Mouse (Mus musculus) ES-E14 (cell line): ENCODE results near the gene Rorb. TPM values are rescaled to one million over a fixed set of nuclear protein-coding genes. Genes with fewer than 3 reads are reported as not detected.

Experiments
- DNase-seq: peaks from one replicate; pipeline ENCODE4 v3.0.0-alpha.2; 2013; ENCODE audit warnings: low read depth, low spot score
- H3K27ac ChIP-seq: 2 replicates; pipeline ENCODE4 v1.5.1; 2012; ENCODE audit warnings: low read depth, mild to moderate bottlenecking, low read length, moderate library complexity, mixed read lengths; ENCODE audit not compliant: poor library complexity, insufficient read depth, severe bottlenecking
- H3K36me3 ChIP-seq: 2 replicates; pipeline ENCODE4 v1.6.1; 2012; ENCODE audit warnings: mild to moderate bottlenecking, low read length, moderate library complexity, mixed read lengths; ENCODE audit not compliant: control insufficient read depth, poor library complexity, insufficient read depth, severe bottlenecking
- H3K4me1 ChIP-seq, 2 experiments: fragments of 150-350 bp in 1 of 2; sonication (generic) in 1 of 2; 2 replicates each; pipeline ENCODE4 v1.6.1; 2012; ENCODE audit warnings: low read length in 2 of 2, mild to moderate bottlenecking in 1 of 2, mixed read lengths in 1 of 2; ENCODE audit not compliant: control insufficient read depth in 2 of 2, insufficient read depth in 2 of 2, poor library complexity in 1 of 2
- H3K4me3 ChIP-seq, 2 experiments: fragments of 150-350 bp in 1 of 2; sonication (generic) in 1 of 2; 2 replicates each; pipeline ENCODE4 v1.5.1; 2012; ENCODE audit warnings: low read length in 2 of 2, low read depth in 1 of 2, mild to moderate bottlenecking in 1 of 2, mixed read lengths in 1 of 2; ENCODE audit not compliant: insufficient read depth in 1 of 2, poor library complexity in 1 of 2, severe bottlenecking in 1 of 2
- H3K9ac ChIP-seq: 2 replicates; pipeline ENCODE4 v1.6.1; 2012; ENCODE audit warnings: low read depth, mild to moderate bottlenecking, low read length, mixed read lengths; ENCODE audit not compliant: poor library complexity, insufficient read depth, severe bottlenecking
- H3K9me3 ChIP-seq: fragments of 150-350 bp; sonication (generic); 2 replicates; pipeline ENCODE4 v1.6.1; 2012; ENCODE audit warnings: low read depth, mild to moderate bottlenecking, low read length; ENCODE audit not compliant: control insufficient read depth, insufficient read depth
- CHD2 ChIP-seq: IDR thresholded peaks from 2 replicates; pipeline ENCODE4 v1.6.1; 2014; ENCODE audit warnings: mild to moderate bottlenecking, low read depth, low read length, inconsistent platforms
- HCFC1 ChIP-seq: IDR thresholded peaks from 2 replicates; pipeline ENCODE4 v1.6.1; 2012; ENCODE audit warnings: low read length, inconsistent platforms, borderline replicate concordance; ENCODE audit not compliant: insufficient read depth
- MAFK ChIP-seq: IDR thresholded peaks from 2 replicates; pipeline ENCODE4 v1.6.1; 2014; ENCODE audit warnings: mild to moderate bottlenecking, low read depth, low read length, inconsistent platforms; ENCODE audit not compliant: insufficient read depth
- ZC3H11A ChIP-seq: IDR thresholded peaks from 2 replicates; pipeline ENCODE4 v1.6.1; 2012; ENCODE audit warnings: low read depth, mild to moderate bottlenecking, inconsistent platforms, low read length, borderline replicate concordance
- ZNF384 ChIP-seq: IDR thresholded peaks from 2 replicates; pipeline ENCODE4 v1.6.1; 2012; ENCODE audit warnings: low read depth, low read length, inconsistent platforms
- in situ Hi-C, 2 experiments: fragments of 600-800 bp; cut with MboI; formaldehyde crosslinking; loops; one replicate each; pipeline ENCODE4 v1.15.1; 2025; ENCODE audit warnings: low sequenced_read_pairs in 2 of 2, inconsistent platforms in 1 of 2; ENCODE audit not compliant: unreplicated experiment in 2 of 2
- total RNA-seq: library from RNA; depleted of rRNA; stranded (reverse); fragments of 300-350 nt; gene quantifications from 2 replicates; pipeline ENCODE4 v1.2.3, GENCODE M21; 2012

Rorb gene
- total RNA-seq, 1 experiment: 0.13 TPM

GRCm38 (mm10) chr19:18969386-18969785 lies 141.6 kb downstream of the Rorb start:
- no peaks in the 10 kb centered on the region for H3K4me1 ChIP-seq
- DNase-seq: no peak
- no peaks in the 10 kb centered on the region for H3K36me3 ChIP-seq
- H3K27ac ChIP-seq: no peak overlapping the region
- in situ Hi-C loops: no loop called here
- TF ChIP-seq MAFK (no peak), ZNF384 (no peak), ZC3H11A (no peak), CHD2 (no peak), HCFC1 (no peak)
- H3K4me3 ChIP-seq: no peak overlapping the region
- H3K9ac ChIP-seq: no peak overlapping the region
- no peaks in the 10 kb centered on the region for H3K9me3 ChIP-seq

DNA sequence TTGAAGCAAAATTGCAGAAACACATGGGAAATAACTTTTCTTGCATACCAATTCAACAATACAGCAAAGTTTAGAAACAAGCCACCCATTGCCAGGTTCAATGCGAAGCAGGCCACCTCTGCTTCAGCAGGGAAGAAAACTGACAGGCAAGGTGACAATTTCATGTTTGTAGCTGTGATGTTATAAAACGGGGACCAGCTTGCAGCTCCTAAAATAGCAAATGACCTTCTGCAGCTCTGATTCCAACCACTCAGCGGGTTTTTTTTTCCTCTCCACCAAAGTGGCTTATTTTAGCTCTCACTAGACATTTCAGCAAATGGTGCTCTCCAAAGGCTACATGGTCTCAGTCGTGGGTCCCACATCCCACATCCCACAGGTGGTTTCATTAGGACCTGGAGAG lies 143.7 kb downstream of the Rorb start:
- no peak overlapping the region for H3K9ac ChIP-seq
- no peak overlapping the region for H3K4me3 ChIP-seq
- in situ Hi-C loops: no loop called here
- H3K4me1 ChIP-seq: no peaks in the 10 kb centered on the region
- H3K27ac ChIP-seq: no peak overlapping the region
- no peak for DNase-seq
- H3K9me3 ChIP-seq: no peaks in the 10 kb centered on the region
- TF ChIP-seq HCFC1 (no peak), ZC3H11A (no peak), ZNF384 (no peak), CHD2 (no peak), MAFK (no peak)
- H3K36me3 ChIP-seq: no peaks in the 10 kb centered on the region

- no peak for TF ChIP-seq ZC3H11A
- no peak for TF ChIP-seq HCFC1
- no peak for TF ChIP-seq ZNF384
- no peak for TF ChIP-seq MAFK
- no peak for TF ChIP-seq CHD2
- in situ Hi-C loops: no loop called here
These were observed 151.1 kb downstream of the Rorb start for GRCm38 (mm10) chr19:18959862-18960261.

GRCm38 (mm10) chr19:18952806-18953205 lies 158.2 kb downstream of the Rorb start:
- H3K9ac ChIP-seq: no peak overlapping the region
- no peak for DNase-seq
- no peaks in the 10 kb centered on the region for H3K9me3 ChIP-seq
- no peak for TF ChIP-seq CHD2
- no peak for TF ChIP-seq MAFK
- TF ChIP-seq HCFC1: no peak
- no peak overlapping the region for H3K4me3 ChIP-seq
- H3K27ac ChIP-seq: no peak overlapping the region
- in situ Hi-C loops: no loop called here
- no peaks in the 10 kb centered on the region for H3K4me1 ChIP-seq
- no peaks in the 10 kb centered on the region for H3K36me3 ChIP-seq

More at GRCm38 (mm10) chr19:18959862-18960261, 151.1 kb downstream of the Rorb start:
- no peak overlapping the region for H3K27ac ChIP-seq
- H3K9ac ChIP-seq: no peak overlapping the region
- DNase-seq: no peak
- H3K36me3 ChIP-seq: no peaks in the 10 kb centered on the region
- H3K4me3 ChIP-seq: no peak overlapping the region
- H3K4me1 ChIP-seq: no peaks in the 10 kb centered on the region
- H3K9me3 ChIP-seq: no peaks in the 10 kb centered on the region

- H3K4me3 ChIP-seq: no peak overlapping the region
- no peak for TF ChIP-seq HCFC1
- no peak for TF ChIP-seq ZC3H11A
- H3K9ac ChIP-seq: no peak overlapping the region
- no peaks in the 10 kb centered on the region for H3K9me3 ChIP-seq
- no peaks in the 10 kb centered on the region for H3K36me3 ChIP-seq
- no peak for DNase-seq
- no peak overlapping the region for H3K27ac ChIP-seq
- in situ Hi-C loops: no loop called here
- no peaks in the 10 kb centered on the region for H3K4me1 ChIP-seq
These were observed 163.8 kb downstream of the Rorb start for GRCm38 (mm10) chr19:18947193-18947592.
